In the genomic region with DNA sequence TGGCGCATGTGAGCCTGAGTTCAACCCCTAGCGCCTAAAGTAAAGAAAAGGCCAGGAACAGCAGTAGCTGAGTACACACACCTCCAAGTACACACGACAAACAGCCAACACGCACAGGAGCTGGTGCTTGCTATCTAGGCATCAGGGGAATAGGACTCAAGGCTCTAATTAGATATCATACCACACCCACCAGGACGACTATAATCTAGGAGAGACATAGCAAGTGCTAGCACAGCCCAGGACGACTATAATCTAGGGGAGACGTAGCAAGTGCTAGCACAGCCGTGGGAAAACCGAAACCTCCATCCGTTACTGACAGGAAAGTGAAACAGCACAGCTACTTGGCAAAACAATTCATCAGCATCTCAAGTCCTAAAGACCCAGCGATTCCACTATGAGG, we compare ENCODE assay signal across 12 mouse cellular contexts.
"Had no signal": no experiment of that assay in that cellular context is flagged by ENCODE, and none has a peak within 500 bp of the region (broad histone marks: within the 10 kb centered on the region; RNA-seq: fewer than 3 reads in every experiment).

No protein-coding gene starts in this region.

- H3K27me3 ChIP-seq: limb, embryonic 12.5 days; midbrain, embryonic 15.5 days; neural tube, embryonic 12.5 days had no signal

- DNase-seq: kidney, adult 11 months; kidney, adult 9 months; kidney, postnatal 36 days; lung, postnatal 36 days; spleen, adult 18-20 months; thymus, adult 18-20 months; thymus, postnatal 14 days had no signal

- H3K9ac ChIP-seq: limb, embryonic 12.5 days; midbrain, embryonic 15.5 days; neural tube, embryonic 12.5 days had no signal

- H3K27ac ChIP-seq: kidney, postnatal 0 days; limb, embryonic 12.5 days; midbrain, embryonic 10.5 days; midbrain, embryonic 15.5 days; neural tube, embryonic 12.5 days had no signal

- ATAC-seq: midbrain, embryonic 15.5 days had no signal

- H3K4me2 ChIP-seq: limb, embryonic 12.5 days; midbrain, embryonic 15.5 days; neural tube, embryonic 12.5 days had no signal

- H3K9me3 ChIP-seq: limb, embryonic 12.5 days; midbrain, embryonic 10.5 days; midbrain, embryonic 15.5 days; neural tube, embryonic 12.5 days had no signal

- H3K36me3 ChIP-seq: limb, embryonic 12.5 days; midbrain, embryonic 10.5 days; midbrain, embryonic 15.5 days; neural tube, embryonic 12.5 days had no signal

- H3K4me1 ChIP-seq: limb, embryonic 12.5 days; midbrain, embryonic 15.5 days; neural tube, embryonic 12.5 days had no signal

- H3K4me3 ChIP-seq: limb, embryonic 12.5 days; midbrain, embryonic 10.5 days; midbrain, embryonic 15.5 days; neural tube, embryonic 12.5 days had no signal
